Mouse (Mus musculus) spleen, postnatal 0 days (tissue): Measurements from ENCODE around the gene Gm3233. TPM values are rescaled to one million over a fixed set of nuclear protein-coding genes. Genes with fewer than 3 reads are reported as not detected.

Experiments
- polyA plus RNA-seq: library from polyadenylated mRNA; unstranded; fragments of >200 nt; fragmentation: Nextera tagmentation; extraction: Ambion mirVana; gene quantifications from 2 replicates; pipeline ENCODE4 v1.2.1, GENCODE M21; 2015

Gm3233 gene
- not detected in 2 replicates for polyA plus RNA-seq

DNA sequence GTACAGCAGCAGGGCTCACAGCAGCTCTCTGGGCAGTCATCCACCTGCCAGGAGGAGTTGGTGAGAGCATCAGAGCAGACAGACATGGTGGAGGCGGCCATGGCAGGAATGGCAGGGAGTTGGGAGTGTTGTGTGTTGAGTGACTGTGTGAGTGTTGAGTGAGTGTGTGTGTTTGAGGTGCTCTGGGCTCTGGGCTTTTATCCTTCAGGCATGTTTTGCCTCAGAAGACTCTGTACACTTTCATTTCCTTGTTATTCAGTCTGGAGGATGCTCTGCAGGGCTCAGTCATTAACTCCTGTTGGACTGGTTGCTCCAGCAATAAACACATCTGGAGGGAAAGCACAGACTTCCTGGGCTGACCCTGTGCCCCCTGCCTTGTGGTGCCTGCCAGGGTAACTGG, at the start of gene Gm3233:
Gm3233 (minus strand) TSS at position 101 of the 400 bp plus-strand sequence.

DNA sequence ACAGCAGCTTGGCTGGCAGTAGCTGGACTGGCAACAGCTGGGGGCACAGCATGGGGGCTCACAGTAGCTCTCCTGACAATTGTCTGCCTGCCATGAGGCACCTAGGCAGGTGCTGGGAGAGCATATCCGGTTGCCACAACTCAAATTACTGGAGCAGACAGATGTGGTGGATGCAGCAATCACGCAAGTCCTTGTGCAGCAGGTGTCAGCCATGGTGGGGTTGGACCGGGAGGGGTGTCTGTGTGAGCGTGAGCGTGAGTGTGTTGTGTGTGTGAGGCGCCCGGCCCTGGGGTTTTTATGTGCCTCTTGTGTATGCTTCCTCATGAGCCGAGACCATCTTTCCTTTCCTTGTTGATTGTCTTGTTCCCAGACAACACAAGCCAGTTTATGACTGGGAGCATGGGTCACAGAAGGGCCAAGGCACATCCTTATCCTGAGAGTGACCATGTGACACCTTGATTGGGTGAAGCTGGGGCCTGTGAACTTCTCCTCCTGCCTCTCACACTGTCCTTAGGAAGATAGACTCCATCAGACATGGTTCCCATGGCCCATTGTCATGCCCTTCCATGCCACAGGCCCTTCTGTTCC, 39.5 kb upstream of the Gm3233 start, which contains the start of gene Gm19668:
Gm19668 (minus strand) TSS at position 213 of the 588 bp plus-strand sequence.

GRCm38 (mm10) chr10:77794976-77795375, 35.5 kb upstream of the Gm3233 start, which contains the start of gene Gm9639:
Gm9639 (minus strand) TSS chr10:77795076.

GRCm38 (mm10) chr10:77787876-77788275, 28.4 kb upstream of the Gm3233 start, which contains the start of gene Gm7137:
Gm7137 (minus strand) TSS chr10:77788200.

GRCm38 (mm10) chr10:77782442-77782841, 23.0 kb upstream of the Gm3233 start, which contains the start of gene Gm3250:
Gm3250 (minus strand) TSS chr10:77782542.

DNA sequence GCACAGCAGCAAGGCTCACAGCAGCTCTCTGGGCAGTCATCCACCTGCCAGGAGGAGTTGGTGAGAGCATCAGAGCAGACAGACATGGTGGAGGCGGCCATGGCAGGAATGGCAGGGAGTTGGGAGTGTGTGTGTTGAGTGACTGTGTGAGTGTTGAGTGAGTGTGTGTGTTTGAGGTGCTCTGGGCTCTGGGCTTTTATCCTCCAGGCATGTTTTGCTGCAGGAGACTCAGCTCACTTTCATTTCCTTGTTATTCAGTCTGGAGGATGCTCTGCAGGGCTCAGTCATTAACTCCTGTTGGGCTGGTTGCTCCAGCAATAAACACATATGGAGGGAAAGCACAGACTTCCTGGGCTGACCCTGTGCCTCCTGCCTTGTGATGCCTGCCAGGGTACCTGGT, 17.4 kb upstream of the Gm3233 start, which contains the start of gene Gm7138:
Gm7138 (minus strand) TSS at position 101 of the 400 bp plus-strand sequence.

DNA sequence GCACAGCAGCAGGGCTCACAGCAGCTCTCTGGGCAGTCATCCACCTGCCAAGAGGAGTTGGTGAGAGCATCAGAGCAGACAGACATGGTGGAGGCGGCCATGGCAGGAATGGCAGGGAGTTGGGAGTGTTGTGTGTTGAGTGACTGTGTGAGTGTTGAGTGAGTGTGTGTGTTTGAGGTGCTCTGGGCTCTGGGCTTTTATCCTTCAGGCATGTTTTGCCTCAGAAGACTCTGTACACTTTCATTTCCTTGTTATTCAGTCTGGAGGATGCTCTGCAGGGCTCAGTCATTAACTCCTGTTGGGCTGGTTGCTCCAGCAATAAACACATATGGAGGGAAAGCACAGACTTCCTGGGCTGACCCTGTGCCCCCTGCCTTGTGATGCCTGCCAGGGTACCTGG, 11.7 kb upstream of the Gm3233 start, which contains the start of gene Gm3238:
Gm3238 (minus strand) TSS at position 101 of the 400 bp plus-strand sequence.

DNA sequence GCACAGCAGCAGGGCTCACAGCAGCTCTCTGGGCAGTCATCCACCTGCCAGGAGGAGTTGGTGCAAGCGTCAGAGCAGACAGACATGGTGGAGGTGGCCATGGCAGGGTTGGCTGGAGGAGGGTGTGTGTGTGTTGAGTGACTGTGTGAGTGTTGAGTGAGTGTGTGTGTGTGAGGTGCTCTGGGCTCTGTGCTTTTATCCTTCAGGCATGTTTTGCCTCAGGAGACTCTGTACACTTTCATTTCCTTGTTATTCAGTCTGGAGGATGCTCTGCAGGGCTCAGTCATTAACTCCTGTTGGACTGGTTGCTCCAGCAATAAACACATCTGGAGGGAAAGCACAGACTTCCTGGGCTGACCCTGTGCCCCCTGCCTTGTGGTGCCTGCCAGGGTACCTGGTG, 8.2 kb downstream of the Gm3233 start, which contains the start of gene Gm9736:
Gm9736 (minus strand) TSS at position 101 of the 400 bp plus-strand sequence.

GRCm38 (mm10) chr10:77741924-77742688, 17.4 kb downstream of the Gm3233 start, which contains the start of gene Gm18596:
Gm18596 (minus strand) TSS chr10:77742638.

DNA sequence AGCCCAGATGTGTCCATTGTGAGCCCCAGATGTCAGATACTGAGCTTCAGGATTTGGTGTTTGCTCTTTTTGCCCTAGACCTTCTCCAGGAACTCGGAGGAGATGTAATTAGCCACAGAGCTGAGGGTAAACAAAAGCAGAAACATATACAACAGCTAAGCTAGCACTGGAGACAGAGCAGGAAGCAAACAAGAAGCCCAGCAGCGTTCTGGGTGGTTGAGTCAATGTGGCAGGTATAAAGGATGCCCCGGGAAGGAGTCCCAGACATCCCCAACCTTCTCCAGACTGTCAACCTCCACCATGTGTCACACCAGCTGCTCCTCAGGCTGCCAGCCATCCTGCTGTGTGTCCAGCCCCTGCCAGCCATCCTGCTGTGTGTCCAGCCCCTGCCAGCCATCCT, 33.3 kb downstream of the Gm3233 start, which contains the start of gene Gm10100:
Gm10100 (plus strand) TSS at position 301 of the 400 bp plus-strand sequence.

DNA sequence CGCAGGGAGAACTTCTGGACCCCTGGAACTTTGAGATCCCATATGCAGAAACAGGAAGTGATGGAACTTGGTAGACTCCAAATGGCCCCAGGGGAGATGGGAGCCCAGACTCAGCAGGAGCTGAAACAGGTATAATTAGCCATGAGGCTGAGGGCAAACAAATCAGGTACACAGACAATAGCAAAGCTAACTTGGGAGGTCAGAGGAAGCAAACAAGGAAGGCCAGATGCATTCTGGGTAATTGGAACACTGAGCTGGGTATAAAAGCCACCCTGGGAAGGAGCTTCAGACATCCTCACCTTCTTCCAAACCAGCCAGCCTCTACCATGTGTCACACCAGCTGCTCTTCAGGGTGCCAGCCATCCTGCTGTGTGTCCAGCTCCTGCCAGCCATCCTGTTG, 39.2 kb downstream of the Gm3233 start, which contains the start of gene Krtap12-1:
Krtap12-1 (plus strand) TSS at position 301 of the 400 bp plus-strand sequence.

DNA sequence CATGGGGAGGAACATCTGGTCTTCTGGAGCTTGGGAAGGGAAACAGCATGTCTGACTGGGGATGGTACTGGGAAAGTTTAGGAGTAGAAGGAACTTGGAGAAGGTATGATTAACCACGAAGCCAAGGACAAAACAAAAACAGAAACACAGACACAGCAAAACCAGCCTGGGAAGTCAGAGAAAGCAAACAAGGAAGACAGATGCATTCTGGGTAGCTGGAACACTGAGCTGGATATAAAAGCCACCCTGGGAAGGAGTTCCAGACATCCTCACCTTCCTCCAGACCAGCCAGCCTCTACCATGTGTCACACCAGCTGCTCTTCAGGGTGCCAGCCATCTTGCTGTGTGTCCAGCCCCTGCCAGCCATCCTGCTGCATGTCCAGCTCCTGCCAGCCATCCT, 44.0 kb downstream of the Gm3233 start, which contains the start of gene Gm10142:
Gm10142 (plus strand) TSS at position 301 of the 400 bp plus-strand sequence.

DNA sequence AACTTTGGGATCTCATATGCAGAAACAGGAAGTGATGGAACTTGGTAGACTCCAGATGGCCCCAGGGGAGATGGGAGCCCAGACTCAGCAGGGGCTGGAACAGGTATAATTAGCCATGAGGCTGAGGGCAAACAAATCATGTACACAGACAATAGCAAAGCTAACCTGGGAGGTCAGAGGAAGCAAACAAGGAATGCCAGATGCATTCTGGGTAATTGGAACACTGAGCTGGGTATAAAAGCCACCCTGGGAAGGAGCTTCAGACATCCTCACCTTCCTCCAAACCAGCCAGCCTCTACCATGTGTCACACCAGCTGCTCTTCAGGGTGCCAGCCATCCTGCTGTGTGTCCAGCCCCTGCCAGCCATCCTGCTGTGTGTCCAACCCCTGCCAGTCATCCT, 48.3 kb downstream of the Gm3233 start, which contains the start of gene Gm10024:
Gm10024 (plus strand) TSS at position 301 of the 400 bp plus-strand sequence.

Other genes with a start within 250 kb of the Gm3233 start
- 23.5 and 23.9 TPM in 2 replicates for gene Fam207a, start 243.9 kb downstream of the Gm3233 start, polyA plus RNA-seq
- 36.5 and 50.0 TPM in 2 replicates for gene Itgb2, start 229.4 kb downstream of the Gm3233 start, polyA plus RNA-seq
- gene Pttg1ip, start 178.0 kb downstream of the Gm3233 start, polyA plus RNA-seq: 71.1 and 81.7 TPM in 2 replicates
- 163 and 182 TPM in 2 replicates for gene Sumo3, start 153.6 kb downstream of the Gm3233 start, polyA plus RNA-seq
- gene Gm49325, start 153.5 kb downstream of the Gm3233 start, polyA plus RNA-seq: 5.2 and 12.6 TPM in 2 replicates
- gene Ube2g2, start 137.4 kb downstream of the Gm3233 start, polyA plus RNA-seq: 41.2 and 42.6 TPM in 2 replicates
- gene Tspear, start 73.1 kb downstream of the Gm3233 start, polyA plus RNA-seq: 0.10 TPM in 1 of 2 replicates, not detected in the other
- not detected in 2 replicates for gene Gm19402, start 68.9 kb downstream of the Gm3233 start, polyA plus RNA-seq
- not detected in 2 replicates for gene Gm9508, start 62.4 kb downstream of the Gm3233 start, polyA plus RNA-seq
- not detected in 2 replicates for gene Gm10272, start 53.1 kb downstream of the Gm3233 start, polyA plus RNA-seq
- gene Gm10024, start 48.2 kb downstream of the Gm3233 start, polyA plus RNA-seq: not detected in 2 replicates
- gene Gm10142, start 43.9 kb downstream of the Gm3233 start, polyA plus RNA-seq: not detected in 2 replicates
- gene Krtap12-1, start 39.1 kb downstream of the Gm3233 start, polyA plus RNA-seq: not detected in 2 replicates
- gene Gm10100, start 33.2 kb downstream of the Gm3233 start, polyA plus RNA-seq: not detected in 2 replicates
- gene Gm18596, start 17.0 kb downstream of the Gm3233 start, polyA plus RNA-seq: not detected in 2 replicates
- not detected in 2 replicates for gene Gm9736, start 8.3 kb downstream of the Gm3233 start, polyA plus RNA-seq
- not detected in 2 replicates for gene Gm3238, start 11.6 kb upstream of the Gm3233 start, polyA plus RNA-seq
- gene Gm7138, start 17.3 kb upstream of the Gm3233 start, polyA plus RNA-seq: not detected in 2 replicates
- gene Gm3250, start 22.9 kb upstream of the Gm3233 start, polyA plus RNA-seq: not detected in 2 replicates
- gene Gm7137, start 28.5 kb upstream of the Gm3233 start, polyA plus RNA-seq: not detected in 2 replicates
- not detected in 2 replicates for gene Gm9639, start 35.4 kb upstream of the Gm3233 start, polyA plus RNA-seq
- not detected in 2 replicates for gene Gm19668, start 39.5 kb upstream of the Gm3233 start, polyA plus RNA-seq
- gene Gm9507, start 52.2 kb upstream of the Gm3233 start, polyA plus RNA-seq: not detected in 2 replicates
- gene Gm2696, start 55.0 kb upstream of the Gm3233 start, polyA plus RNA-seq: not detected in 2 replicates
- not detected in 2 replicates for gene Krtap10-4, start 67.4 kb upstream of the Gm3233 start, polyA plus RNA-seq
- gene Krtap10-10, start 76.3 kb upstream of the Gm3233 start, polyA plus RNA-seq: not detected in 2 replicates
- gene Gm36176, start 87.1 kb upstream of the Gm3233 start, polyA plus RNA-seq: not detected in 2 replicates
- gene Gm10318, start 93.2 kb upstream of the Gm3233 start, polyA plus RNA-seq: not detected in 2 replicates
- gene Gm3285, start 102.3 kb upstream of the Gm3233 start, polyA plus RNA-seq: not detected in 2 replicates
- 0.45 and 0.57 TPM in 2 replicates for gene Lrrc3, start 142.9 kb upstream of the Gm3233 start, polyA plus RNA-seq
- gene Trpm2, start 210.9 kb upstream of the Gm3233 start, polyA plus RNA-seq: 7.4 and 8.4 TPM in 2 replicates
- gene 1810043G02Rik, start 218.8 kb upstream of the Gm3233 start, polyA plus RNA-seq: 7.3 and 8.6 TPM in 2 replicates